Mouse (Mus musculus) frontal cortex, postnatal 36 days (tissue): Measurements from ENCODE around the gene Sgta.

Experiments used
- DNase-seq, 2 experiments: peaks; one replicate each; pipeline ENCODE4 v3.0.0; 2022; ENCODE audit warnings: low spot score in 2 of 2

Gene Sgta

DNA sequence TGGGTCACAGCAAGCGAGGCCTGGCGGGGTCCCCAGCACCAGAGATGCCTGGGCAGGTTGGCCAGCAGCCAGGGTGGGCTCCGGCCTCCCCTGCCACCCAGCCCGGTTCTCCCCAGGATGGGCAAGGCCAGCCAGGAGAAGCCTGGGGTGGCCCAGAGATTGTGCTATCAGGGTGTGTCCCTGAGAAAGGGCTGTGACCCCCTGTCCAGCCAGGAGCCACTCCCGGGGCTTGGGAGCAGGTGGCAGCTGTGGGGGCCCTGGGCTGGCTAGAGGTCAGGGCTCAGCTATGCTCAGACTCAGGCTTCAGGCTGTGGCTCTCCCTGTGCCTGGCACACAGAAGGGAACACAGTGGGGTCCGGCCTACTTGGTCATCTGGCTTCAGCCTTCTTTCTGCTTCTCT, 40.3 kb downstream of the Sgta start:
- DNase-seq, result no peak

DNA sequence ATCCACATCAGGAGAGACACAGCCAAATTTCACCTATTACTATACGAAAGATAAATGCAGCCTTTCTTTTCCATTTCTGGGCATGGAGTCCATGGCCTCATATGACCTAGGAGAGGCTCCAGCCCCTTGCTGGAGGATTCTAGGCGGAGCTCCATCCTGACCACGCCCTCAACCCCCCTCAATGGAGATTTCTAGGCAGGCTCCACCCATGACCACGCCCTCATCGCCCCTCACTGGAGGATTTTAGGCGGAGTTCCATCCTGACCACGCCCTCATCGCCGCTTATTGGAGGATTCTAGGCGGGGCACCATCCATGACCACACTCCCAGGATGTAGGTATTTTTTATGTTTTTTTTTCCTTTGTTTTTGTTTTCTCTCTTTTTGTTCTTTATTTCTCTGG, 41.7 kb downstream of the Sgta start:
- DNase-seq, result no peak

DNA sequence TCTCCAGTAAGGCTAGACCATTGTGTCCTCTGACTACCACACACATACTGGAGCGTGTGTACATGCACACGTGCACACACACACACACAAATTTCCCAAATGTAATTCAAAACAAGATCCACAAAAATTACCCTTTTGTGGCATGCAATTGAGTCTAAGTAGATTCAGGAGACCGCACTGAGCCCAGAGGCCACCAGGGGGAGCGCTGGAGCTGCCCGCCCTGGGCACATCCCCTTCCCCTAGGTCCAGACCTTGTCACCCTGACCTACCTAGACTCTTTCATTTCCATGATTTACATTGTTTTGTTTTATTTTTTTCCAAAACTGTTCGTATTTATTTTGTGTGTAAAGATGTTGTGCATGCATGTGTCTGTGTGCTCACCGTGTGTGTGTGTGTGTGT, 43.3 kb downstream of the Sgta start:
- DNase-seq, result no peak

DNA sequence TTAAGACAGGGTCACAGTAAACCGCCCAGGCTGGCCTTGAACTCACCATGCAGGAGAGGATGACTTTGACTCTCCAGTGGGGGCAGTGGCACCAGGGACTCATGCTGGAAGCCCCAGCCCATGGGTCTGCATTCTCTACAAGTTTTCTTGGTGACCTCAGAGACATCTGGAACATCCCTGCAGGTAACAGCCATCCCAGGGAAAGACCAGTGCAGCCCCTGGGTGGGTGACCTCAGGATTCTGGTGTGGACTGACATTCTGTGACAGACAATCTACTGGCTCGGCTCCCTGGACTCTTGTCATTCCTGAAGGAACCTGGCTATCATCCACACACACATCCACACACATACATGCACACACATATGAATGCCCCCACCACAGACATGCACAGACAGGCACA, 44.3 kb downstream of the Sgta start:
- no peak for DNase-seq

DNA sequence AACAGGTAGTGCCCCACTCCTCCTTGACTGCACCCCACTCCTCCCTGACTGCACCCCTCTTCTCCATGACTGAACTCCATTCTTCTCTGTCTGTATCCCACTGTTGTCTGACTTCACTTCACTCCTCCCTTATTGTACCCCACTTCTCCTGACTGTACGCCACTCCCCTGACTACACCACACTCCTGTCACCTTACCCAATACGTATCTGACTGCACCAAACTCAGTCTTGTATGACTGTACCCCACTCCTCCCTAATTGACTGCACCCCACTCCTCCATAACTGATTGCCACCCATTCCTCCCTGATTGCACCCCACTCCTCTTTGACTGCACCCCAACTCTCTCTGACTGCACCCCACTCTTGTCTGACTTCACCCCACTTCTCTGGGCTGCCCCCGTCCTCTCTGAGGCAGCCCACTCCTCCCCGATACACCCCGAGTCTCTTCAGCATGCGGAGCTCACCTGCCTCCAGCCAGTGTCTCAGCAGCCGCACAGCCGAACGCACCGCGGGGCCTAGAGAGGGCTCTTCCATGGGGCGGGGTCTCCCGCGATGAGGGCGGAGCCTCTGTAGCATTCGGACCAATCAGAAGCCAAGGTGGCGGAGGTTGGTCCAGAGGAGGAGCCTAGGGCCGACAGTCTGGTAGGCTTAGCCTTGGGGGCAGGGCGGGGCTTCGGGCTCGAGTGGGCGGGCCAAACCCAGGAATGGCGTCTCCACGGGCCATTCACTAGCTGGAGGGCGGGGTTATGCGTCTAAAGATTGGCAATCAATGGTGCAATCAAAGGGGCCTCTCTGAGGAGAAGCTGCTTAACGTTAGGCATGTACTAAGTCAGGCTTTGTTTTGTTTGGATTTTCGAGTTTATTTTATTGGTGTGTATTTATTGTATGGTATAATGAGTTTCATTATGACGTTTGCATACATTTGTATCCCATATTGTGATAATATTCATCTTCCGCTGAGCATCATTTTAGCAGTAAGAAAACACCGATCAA, 45.3 kb downstream of the Sgta start, which contains the start of gene Gng7:
TSS of gene Gng7 (minus strand) at position 553 of the 992 bp plus-strand sequence.
- peak; percentile 94 to 96 for DNase-seq

DNA sequence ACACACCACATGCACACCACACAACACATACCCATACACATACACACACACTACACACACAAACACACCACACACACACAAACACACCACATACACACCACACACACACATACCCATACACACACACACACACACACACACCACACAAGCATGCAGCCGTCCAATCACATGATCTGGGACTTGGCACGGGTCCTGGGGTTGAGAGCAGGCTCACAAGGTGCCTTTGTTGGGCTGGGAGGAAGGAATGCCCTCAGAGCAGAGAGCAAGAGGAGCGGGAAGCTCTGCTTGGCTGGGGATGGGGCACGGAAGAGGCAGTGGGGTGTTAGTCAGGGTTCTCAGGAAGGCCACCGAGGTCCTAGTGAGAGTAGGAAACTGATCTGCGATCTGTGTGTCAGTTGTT, 49.1 kb downstream of the Sgta start:
- no peak for DNase-seq

DNA sequence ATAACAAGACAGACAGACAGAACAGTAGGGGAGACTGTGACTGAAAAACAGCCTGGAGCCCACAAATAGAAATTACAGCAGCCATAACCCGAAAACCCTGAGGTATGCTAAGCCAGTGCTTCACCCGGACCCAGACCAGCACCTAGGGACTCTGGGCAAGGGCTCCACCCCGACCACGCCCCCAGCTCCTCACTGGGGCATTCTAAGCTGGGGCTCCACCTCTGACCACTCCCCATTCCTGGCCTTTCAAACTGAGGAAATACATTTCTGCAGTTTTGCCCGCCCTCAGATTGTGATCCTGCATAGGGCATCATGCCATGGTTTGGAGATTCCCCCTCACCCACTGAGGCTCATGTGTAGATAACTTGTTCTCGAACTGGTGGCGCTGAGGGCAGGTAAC, 52.7 kb downstream of the Sgta start:
- DNase-seq, result no peak

DNA sequence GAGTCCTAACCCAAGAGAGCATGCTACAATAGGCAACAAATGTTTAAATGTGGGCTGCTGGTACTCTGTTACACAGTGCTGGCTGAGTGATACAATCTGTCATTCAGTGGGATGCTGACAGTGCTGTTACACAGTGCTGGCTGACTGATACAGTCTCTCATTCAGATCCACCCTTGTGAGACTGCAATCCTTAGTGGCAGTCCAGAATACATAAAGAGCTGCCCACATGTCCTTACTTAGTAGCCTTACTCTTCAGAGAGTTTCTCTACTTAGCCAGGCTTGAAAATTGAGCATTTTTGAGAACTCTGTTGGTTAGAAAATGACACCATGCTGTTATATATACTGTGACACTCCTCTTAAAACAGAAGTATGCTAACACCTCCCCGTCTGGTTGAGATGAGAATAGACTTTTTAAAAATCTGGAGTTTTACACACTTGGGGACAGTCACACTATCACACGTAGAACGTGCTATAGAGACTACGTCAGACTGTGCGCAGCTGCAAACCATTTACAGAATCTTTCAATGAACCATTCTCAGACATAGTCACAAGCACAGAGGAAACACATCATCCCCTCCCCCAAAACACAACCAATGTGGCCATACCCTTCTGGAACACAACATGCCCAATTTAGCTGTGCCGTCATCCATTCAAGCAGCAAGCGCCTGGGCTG, 53.8 kb downstream of the Sgta start:
- peak in 1 of 2 experiments; percentile 72 for DNase-seq

DNA sequence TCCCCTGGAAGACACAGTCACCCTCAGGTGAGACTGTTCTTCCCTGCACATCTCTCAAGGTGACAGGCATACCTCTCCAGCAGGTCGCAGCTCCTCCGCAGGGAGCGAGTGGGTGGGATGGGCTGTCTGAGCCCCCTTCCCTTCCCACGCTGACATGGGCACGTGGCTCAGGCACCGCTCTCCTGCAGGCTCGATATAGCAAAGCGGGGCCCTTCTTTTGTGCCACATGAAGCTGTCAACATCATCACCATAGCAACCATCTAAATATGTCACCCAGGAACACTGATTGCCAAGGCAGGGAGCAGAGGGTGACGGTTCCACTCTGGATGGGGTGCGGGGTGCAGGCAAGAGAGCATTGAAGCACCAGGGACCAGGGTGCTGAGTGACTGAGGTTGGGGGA, 58.8 kb downstream of the Sgta start:
- DNase-seq, result peak; percentile 55 to 62

DNA sequence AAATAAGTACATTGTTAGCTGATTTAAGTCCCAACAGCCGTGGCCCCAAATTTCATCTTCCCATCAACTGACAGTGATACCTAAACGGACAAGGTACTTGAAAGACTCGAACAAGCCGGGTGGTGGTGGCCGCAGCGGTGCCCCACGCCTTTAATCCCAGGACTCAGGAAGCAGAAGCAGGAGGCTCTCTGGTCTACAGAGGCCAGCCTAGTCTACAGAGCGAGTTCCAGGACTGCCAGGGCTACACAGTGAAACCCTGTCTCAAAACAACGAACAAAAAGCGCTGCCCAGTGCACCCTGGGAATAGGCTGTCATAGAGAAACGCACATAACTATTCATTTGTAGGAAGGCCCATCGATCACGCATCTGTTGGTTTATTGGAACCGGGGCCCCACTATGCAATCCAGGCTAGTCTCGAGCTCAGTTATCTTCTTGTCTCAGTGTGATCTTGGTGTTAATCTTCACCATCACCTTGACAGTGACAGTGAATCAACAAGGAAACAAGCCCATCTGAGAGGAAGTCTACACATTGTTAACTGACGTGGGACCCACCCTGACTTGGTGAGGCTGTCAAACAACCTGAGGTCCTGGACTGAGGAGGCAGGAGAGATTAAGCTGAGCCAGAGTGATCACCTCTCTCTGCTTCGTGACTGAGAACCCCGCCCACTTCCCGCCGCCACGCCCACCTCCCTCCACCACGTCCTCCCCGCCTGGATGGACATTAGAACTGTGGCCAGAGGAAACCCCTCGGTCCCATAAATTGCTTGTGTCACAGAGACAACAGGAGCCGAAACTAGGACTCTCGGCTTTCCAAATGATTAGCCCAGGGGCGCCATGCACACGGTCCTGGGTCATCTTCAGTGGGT, 59.6 kb downstream of the Sgta start:
- DNase-seq, result no peak

DNA sequence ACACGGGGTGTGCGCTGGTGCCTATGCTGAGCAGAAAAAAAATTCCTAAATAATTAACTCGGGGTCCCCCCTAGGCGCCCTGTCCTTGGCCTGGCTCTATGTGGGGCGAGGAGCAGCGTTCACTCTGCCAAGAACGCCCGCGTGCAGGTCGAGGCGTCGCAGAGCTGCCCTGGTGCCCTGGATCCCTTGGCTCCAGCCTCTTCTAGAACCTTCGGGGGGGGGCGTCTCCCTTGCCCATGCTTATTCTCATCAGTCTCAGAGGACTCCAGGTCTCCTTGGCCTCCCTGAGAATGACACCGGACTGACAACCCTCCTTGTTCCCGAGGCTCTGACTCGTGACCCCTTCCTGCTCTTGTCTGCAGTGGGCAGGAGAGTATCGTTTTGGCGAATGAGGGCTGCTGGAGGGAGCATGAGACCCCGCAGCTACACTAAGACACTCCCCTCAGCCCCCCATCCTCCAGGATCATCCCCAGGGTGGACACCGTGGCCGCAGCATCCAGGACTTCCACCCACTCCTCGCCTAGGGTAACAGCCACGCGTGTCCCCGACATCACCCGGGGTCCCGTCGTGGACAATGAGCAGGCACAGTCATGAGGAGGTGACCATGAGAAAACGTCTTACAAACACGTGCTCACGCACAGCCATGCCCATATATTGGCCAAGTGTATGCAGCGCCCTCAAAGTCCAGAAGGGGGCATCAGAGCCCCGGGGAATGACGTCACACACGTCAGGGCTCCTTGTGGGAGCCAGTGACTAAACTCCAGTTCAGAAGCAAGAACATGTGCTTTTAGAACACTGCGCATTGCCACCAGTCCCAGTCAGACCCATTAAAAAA, 60.4 kb downstream of the Sgta start:
- DNase-seq, result peak; percentile 86 to 90

DNA sequence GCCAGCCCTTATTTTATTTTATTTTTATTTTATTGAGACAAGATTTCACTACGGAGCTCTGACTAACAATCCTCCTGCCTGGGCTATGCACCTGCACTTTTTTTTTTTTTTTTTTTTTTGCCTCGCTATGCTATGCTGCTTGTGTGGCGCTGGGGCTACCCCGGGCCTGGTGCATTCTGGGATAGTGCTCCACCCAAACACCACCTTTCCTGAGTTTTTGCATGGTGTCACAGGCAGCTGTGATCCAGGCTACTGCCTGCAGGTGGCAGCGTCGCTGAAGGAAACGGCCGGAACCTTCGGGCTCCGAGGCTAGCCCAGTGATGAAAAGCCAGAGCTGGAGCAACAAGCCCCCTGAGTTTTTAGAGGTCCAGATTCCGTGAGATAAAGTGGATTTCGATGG, 61.2 kb downstream of the Sgta start:
- peak; percentile 66 to 74 for DNase-seq

DNA sequence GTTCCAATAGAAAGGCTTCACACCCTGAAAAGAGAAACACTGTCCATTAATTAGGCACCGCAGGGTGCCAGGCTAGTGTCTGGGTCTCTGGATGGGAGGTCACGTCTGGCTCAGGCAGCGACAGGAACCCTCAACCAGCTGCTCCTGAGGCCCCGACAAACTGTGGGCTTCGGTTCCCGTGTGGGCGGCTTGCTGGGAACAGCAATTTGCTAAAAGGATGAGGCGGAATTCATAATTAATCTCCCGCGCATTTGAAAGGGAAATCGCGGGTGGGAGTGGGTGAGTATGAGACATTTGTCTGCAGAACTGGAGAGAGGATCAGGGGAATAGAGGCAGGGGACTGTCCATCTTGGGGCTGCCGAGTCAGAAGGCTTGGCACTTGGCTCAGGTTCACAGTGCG, 62.0 kb downstream of the Sgta start:
- no peak for DNase-seq

DNA sequence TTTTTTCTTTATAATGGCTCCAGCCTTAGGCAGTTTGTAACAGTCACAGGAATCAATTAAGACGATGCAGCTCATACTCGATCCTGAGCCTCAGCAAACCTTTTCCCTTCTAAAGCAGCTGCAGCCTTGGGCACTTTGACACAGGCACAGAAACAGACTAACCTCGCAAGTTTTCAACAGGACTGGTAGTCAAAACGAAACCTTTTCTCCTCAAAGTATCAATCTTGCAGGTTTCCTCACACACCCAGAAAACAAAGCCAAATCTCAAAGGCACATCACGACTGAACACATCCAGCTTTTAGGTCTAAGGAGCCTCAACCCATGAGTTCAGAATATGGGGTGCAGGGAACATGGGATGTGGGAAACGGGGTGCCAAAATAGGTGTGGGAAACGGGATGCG, 62.6 kb downstream of the Sgta start:
- no peak for DNase-seq

DNA sequence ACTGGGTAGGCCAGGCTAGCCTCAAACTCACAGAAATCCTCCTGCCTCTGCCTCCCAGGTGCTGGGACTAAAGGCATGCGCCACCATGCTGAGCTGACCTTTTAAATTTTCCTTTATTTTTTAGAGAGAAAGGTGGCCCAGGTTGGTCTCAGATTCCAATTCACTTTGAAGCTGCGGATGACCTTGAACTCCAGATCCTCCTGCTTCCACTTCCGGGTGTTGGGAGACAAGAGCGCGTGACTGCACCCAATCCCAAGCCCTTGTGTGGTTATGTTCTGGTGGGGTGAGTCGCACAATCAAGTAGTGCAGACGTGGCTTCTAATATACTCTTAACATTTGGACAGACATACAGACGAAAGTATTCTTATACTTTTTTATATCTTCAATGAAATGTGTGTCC, 63.5 kb downstream of the Sgta start:
- no peak for DNase-seq

DNA sequence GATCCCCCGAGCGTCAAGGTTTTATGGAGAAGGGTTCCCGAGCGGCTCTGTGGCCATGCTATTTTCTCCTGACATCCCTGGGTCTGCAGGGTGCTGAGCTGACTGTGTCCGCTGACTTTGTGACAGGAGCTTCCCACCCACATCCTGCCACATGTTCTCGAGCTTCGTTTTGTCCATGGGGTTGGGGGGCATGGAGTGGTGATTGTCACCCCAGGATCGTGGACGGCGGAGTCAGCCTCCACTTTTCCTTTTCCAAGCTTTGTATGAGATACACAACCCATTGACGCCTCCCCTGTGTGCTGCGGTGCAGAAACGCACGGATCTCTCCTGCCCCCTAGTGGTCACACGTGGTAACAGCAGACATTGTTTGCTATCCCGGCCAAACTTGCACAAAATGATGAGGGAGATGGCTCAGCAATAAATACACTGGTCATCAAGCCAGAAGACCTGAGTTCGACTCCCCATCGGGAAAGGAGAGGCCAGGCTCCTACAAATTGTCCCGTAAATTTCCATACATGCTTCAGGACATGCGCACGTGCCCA, 64.8 kb downstream of the Sgta start:
- DNase-seq, result peak; percentile 90

DNA sequence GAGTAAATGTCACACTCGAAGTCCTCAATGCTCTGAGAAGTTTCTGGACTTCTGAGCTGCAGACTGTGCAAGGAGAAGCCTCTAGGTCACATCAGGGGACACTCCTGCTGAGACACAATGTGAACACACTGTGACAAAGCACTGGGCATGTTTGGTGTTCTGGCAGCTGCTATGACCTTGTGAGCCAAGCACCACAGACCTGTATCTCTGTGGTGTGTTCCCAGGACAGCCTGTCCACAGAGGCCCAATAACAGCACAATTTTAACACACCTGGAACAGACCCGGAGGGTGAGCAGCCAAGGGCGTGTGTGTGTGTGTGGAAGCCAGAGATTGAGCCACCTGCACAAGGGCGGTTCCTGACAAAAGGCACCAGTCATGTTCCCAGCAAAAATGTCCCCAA, 65.4 kb downstream of the Sgta start:
- no peak for DNase-seq
